Mouse (Mus musculus) embryonic stem cell, embryonic (primary cell): Measurements from ENCODE around the gene Wdr61.

Experiments
- CTCF ChIA-PET, 4 experiments: fragments of 300-600 bp in 2 of 4; fragments of 350-600 bp in 2 of 4; sonication (Branson Sonifier 250); formaldehyde crosslinking; loops; one replicate each; lab custom pipeline; 2022; ENCODE audit warnings: inconsistent platforms in 2 of 4; lab: Charles Lee
- POLR2A ChIA-PET, 4 experiments: fragments of 300-600 bp in 2 of 4; fragments of 350-600 bp in 2 of 4; sonication (Branson Sonifier 250); formaldehyde crosslinking; loops; one replicate each; lab custom pipeline; 2022; ENCODE audit warnings: antibody characterized with exemption in 4 of 4, inconsistent platforms in 1 of 4; lab: Charles Lee

Wdr61 gene

DNA sequence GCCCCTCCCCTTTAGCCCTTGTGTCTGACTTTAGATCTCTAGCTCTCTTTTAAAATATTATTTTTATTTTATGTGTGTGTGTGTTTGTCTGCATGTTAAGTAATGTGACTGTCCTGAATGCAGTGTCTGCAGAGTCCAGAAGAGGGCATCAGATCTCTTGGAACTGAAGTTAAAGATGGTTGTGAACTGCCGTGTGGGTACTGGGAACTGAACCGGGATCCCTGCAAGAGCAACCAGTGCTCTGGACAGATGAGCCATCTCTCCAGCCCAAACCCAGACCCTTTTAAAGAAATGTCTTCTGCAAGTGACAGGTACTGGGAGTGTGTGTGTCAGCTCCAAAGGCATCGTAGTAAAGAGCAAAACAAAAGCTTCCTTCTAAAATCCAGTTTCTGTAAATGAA is 68.2 kb downstream of the Wdr61 start:
- ChIA-PET CTCF (interaction anchor here in 2 of 4 experiments (0.6 to 2.0 kb wide), 4 partner anchors 11 to 321 kb away, joined by 3 to 8 read pairs (median 4); no protein-coding TSS in a partner anchor), POLR2A (interaction anchor here in 1 of 4 experiments (0.6 kb wide), 1 partner anchor 225 kb away, joined by 3 read pairs; no protein-coding TSS in a partner anchor)
